Comparison of ENCODE assay signal across 13 mouse cellular contexts in genomic region chr1:61146222-61146723, GRCm38 (mm10).
DNase-seq lines count a peak whose midpoint lies in the region; ATAC-seq and TF ChIP-seq lines count a peak whose summit lies in the region.
"Had no signal": no experiment of that assay in that cellular context is flagged by ENCODE, and none has a peak within 500 bp of the region (broad histone marks: within the 10 kb centered on the region; RNA-seq: fewer than 3 reads in every experiment).

No protein-coding gene starts in this region.

- intact Hi-C loops in gastrocnemius, postnatal 14 days (cut with DNase I; ENCODE audit: low total_unique reads): no loop called here
- intact Hi-C loops in heart, postnatal 25 days (cut with DNase I): loop anchor here (10.0 kb wide), 1 partner anchor 1549 kb away; no protein-coding TSS in a partner anchor

- no peak overlapping the region for H3K9ac ChIP-seq in midbrain, postnatal 0 days (replicated peaks; ENCODE audit: low read length, poor library complexity, severe bottlenecking)
- H3K9ac ChIP-seq in midbrain, embryonic 11.5 days (ENCODE audit: low read length): no peak overlapping the region
- H3K9ac ChIP-seq: heart, embryonic 15.5 days; kidney, embryonic 15.5 days; limb, embryonic 13.5 days; lung, embryonic 15.5 days; neural tube, embryonic 12.5 days had no signal

- peaks cover 4% of the 10 kb centered on the region; the same call in 1 of the 2 replicates for H3K4me1 ChIP-seq in midbrain, postnatal 0 days (ENCODE audit: insufficient read depth, low read length)
- peaks cover 27% of the 10 kb centered on the region for H3K4me1 ChIP-seq in midbrain, embryonic 11.5 days (ENCODE audit: control insufficient read depth, insufficient read depth, low read length)

- H3K4me2 ChIP-seq in midbrain, postnatal 0 days (ENCODE audit: low read depth, low read length, poor library complexity, severe bottlenecking): no peak overlapping the region
- H3K4me2 ChIP-seq in midbrain, embryonic 11.5 days: no peak overlapping the region
- H3K4me2 ChIP-seq: heart, embryonic 15.5 days; kidney, embryonic 15.5 days; limb, embryonic 13.5 days; lung, embryonic 15.5 days; neural tube, embryonic 12.5 days had no signal

- no peak overlapping the region for H3K27ac ChIP-seq in midbrain, postnatal 0 days (ENCODE audit: low read depth, low read length)
- no peak overlapping the region for H3K27ac ChIP-seq in midbrain, embryonic 11.5 days (ENCODE audit: low read depth, low read length)
- H3K27ac ChIP-seq: heart, embryonic 15.5 days; kidney, embryonic 15.5 days; limb, embryonic 13.5 days; lung, embryonic 15.5 days; neural tube, embryonic 12.5 days had no signal

- ATAC-seq in midbrain, postnatal 0 days (ENCODE audit: low FRiP score): no peak
- no peak for ATAC-seq in midbrain, embryonic 11.5 days (ENCODE audit: low FRiP score)

- DNase-seq in gastrocnemius, postnatal 14 days: peak; percentile 11
- DNase-seq in gastrocnemius, postnatal 4 days (ENCODE audit: low spot score in 2 of 2): no peak
- peak; percentile 62 for DNase-seq in midbrain, postnatal 0 days (ENCODE audit: low spot score)
- DNase-seq in midbrain, embryonic 11.5 days (ENCODE audit: low spot score, missing footprints): no peak
- DNase-seq in heart, postnatal 25 days (ENCODE audit: low spot score): peak; percentile 3
- peak; percentile 69 for DNase-seq in retina, postnatal 1 day
- DNase-seq in layer of hippocampus, postnatal 25 days (ENCODE audit: extremely low spot score in 1 of 2, low spot score in 1 of 2): no peak
- no peak for DNase-seq in kidney, adult 18-20 months

- no peaks in the 10 kb centered on the region for H3K27me3 ChIP-seq in midbrain, postnatal 0 days (ENCODE audit: insufficient read depth, low read length)
- no peaks in the 10 kb centered on the region for H3K27me3 ChIP-seq in midbrain, embryonic 11.5 days (ENCODE audit: control insufficient read depth, insufficient read depth, low read length)
- H3K27me3 ChIP-seq: heart, embryonic 15.5 days; lung, embryonic 15.5 days; neural tube, embryonic 12.5 days had no signal

- no peaks in the 10 kb centered on the region for H3K36me3 ChIP-seq in midbrain, postnatal 0 days (ENCODE audit: insufficient read depth, low read length)
- H3K36me3 ChIP-seq in midbrain, embryonic 11.5 days (ENCODE audit: control insufficient read depth, insufficient read depth, low read length): no peaks in the 10 kb centered on the region
- H3K36me3 ChIP-seq: heart, embryonic 15.5 days; kidney, embryonic 15.5 days; limb, embryonic 13.5 days; lung, embryonic 15.5 days; neural tube, embryonic 12.5 days had no signal

- H3K4me3 ChIP-seq in midbrain, postnatal 0 days (ENCODE audit: low read depth, low read length): no peak overlapping the region
- H3K4me3 ChIP-seq in midbrain, embryonic 11.5 days (ENCODE audit: low read depth, low read length): no peak overlapping the region
- H3K4me3 ChIP-seq: heart, embryonic 15.5 days; kidney, embryonic 15.5 days; limb, embryonic 13.5 days; lung, embryonic 15.5 days; neural tube, embryonic 12.5 days had no signal

- no peak for TF ChIP-seq CTCF in midbrain, postnatal 0 days (IDR thresholded peaks at IDR 0.05)

- no peaks in the 10 kb centered on the region for H3K9me3 ChIP-seq in midbrain, postnatal 0 days (ENCODE audit: low read length)
- no peaks in the 10 kb centered on the region for H3K9me3 ChIP-seq in midbrain, embryonic 11.5 days (ENCODE audit: control insufficient read depth, low read length)
- H3K9me3 ChIP-seq: heart, embryonic 15.5 days; kidney, embryonic 15.5 days; limb, embryonic 13.5 days; lung, embryonic 15.5 days; neural tube, embryonic 12.5 days had no signal

- WGBS in midbrain, postnatal 0 days: 50% methylated on average over 3 of the region's 3 CpGs
- 75% methylated on average over 3 of the region's 3 CpGs for WGBS in midbrain, embryonic 11.5 days

Comparison
In these comparisons a context has a peak if more than half of its experiments do, and no peak if none do; other contexts are left out.
1. DNase-seq: peak in gastrocnemius, postnatal 14 days (single experiment), midbrain, postnatal 0 days (single experiment), heart, postnatal 25 days (single experiment) and retina, postnatal 1 day (single experiment); none in gastrocnemius, postnatal 4 days (0 of 2), midbrain, embryonic 11.5 days (single experiment), layer of hippocampus, postnatal 25 days (0 of 2) and kidney, adult 18-20 months (single experiment).